Mouse (Mus musculus) midbrain, postnatal 0 days (tissue): Measurements from ENCODE around the gene 1810009A15Rik. TPM values are rescaled to one million over a fixed set of nuclear protein-coding genes. Genes with fewer than 3 reads are reported as not detected.

Source experiments
- ATAC-seq: fragments of 200-750 bp; cut with Nextera tagmentation; 2 replicates; pipeline ENCODE4 v1.8.0; 2017; ENCODE audit warnings: moderate number of reproducible peaks, mild to moderate bottlenecking, moderate TSS enrichment, moderate library complexity; ENCODE audit not compliant: low FRiP score
- DNase-seq: peaks from one replicate; pipeline ENCODE4 v3.0.0-alpha.2; 2015; ENCODE audit warnings: low spot score
- H3K27ac ChIP-seq: fragments of 300-500 bp; sonication (generic); 2 replicates; pipeline ENCODE4 v1.5.1; 2014; ENCODE audit warnings: low read depth, mild to moderate bottlenecking, low read length, mixed read lengths
- H3K27me3 ChIP-seq: fragments of 300-500 bp; sonication (generic); 2 replicates; pipeline ENCODE4 v1.6.1; 2014; ENCODE audit warnings: low read length, control low read depth, mixed read lengths; ENCODE audit not compliant: insufficient read depth
- H3K36me3 ChIP-seq: fragments of 300-500 bp; sonication (generic); 2 replicates; pipeline ENCODE4 v1.6.1; 2014; ENCODE audit warnings: low read length, control low read depth, mixed read lengths; ENCODE audit not compliant: insufficient read depth
- H3K4me1 ChIP-seq: fragments of 300-500 bp; sonication (generic); 2 replicates; pipeline ENCODE4 v1.6.1; 2014; ENCODE audit warnings: mild to moderate bottlenecking, control low read depth, antibody characterized with exemption, low read length, mixed read lengths; ENCODE audit not compliant: insufficient read depth
- H3K4me2 ChIP-seq: fragments of 300-500 bp; sonication (generic); 2 replicates; pipeline ENCODE4 v1.6.1; 2014; ENCODE audit warnings: low read depth, mild to moderate bottlenecking, low read length, mixed read lengths; ENCODE audit not compliant: poor library complexity, severe bottlenecking
- H3K4me3 ChIP-seq: fragments of 300-500 bp; sonication (generic); 2 replicates; pipeline ENCODE4 v1.5.1; 2014; ENCODE audit warnings: low read depth, mild to moderate bottlenecking, low read length, moderate library complexity
- H3K9ac ChIP-seq: fragments of 300-500 bp; sonication (generic); replicated peaks from 2 replicates; pipeline ENCODE4 v1.6.1; 2014; ENCODE audit warnings: mild to moderate bottlenecking, low read length, moderate library complexity, mixed read lengths; ENCODE audit not compliant: poor library complexity, severe bottlenecking
- H3K9me3 ChIP-seq: fragments of 300-500 bp; sonication (generic); 2 replicates; pipeline ENCODE4 v1.6.1; 2016; ENCODE audit warnings: low read length, control low read depth
- CTCF ChIP-seq: IDR thresholded peaks from 2 replicates; pipeline ENCODE4 v1.5.1; 2016; ENCODE audit warnings: antibody characterized with exemption, mild to moderate bottlenecking
- WGBS: fragments of 180-500 bp; shearing (Covaris S2); extraction: QIAGEN DNeasy Blood & Tissue Kit; methylation state at CpG from one replicate; pipeline ENCODE4 v1.1.7; 2014; 5-methylcytosine and 5-hydroxymethylcytosine counted together
- polyA plus RNA-seq: library from polyadenylated mRNA; unstranded; fragments of >200 nt; fragmentation: Nextera tagmentation; extraction: Ambion mirVana; gene quantifications from 2 replicates; pipeline ENCODE4 v1.2.1, GENCODE M21; 2015
- total RNA-seq: library from RNA; depleted of rRNA; stranded (reverse); fragments of >200 nt; gene quantifications from 2 replicates; pipeline ENCODE4 v1.2.3, GENCODE M21; 2014

Gene 1810009A15Rik
- total and polyA plus RNA-seq, 2 experiments from 2014 or later = 23.7 to 29.2 TPM

DNA sequence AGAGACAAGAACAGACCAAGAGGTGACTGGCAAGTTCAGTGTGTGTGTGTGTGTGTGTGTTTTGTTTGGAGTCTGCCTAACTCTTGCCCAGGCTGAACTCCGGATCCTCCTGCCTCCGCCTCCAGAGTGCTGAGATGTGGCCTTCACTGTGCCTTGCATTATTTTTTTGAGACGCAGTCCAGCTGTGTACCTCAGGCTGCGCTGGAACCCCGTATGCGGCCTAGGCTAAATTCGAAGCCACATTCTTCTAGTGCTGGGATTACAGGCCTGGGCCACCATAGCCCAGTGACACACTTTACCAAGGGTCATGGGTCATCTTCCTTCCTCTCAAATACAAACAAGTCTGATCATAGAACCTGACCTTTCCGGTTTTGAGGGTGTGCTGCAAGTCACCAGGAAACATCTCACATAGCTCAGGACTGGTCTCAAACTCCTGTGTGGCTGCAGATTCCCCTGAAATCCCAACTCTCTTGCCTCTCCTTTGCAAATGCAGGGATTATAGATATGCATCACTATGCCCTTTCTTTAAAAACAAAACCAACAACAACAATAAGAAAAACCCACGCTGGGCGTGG lies 16.3 kb upstream of the 1810009A15Rik start:
- TF ChIP-seq CTCF = no peak
- Histone ChIP-seq H3K27ac (no peak overlapping the region), H3K4me1 (no peaks in the 10 kb centered on the region), H3K4me2 (peak overlapping the region; percentile 94), H3K9ac (peak overlapping the region; percentile 94; the same call in 1 of the 2 replicates), H3K36me3 (peaks cover 28% of the 10 kb centered on the region), H3K9me3 (no peaks in the 10 kb centered on the region), H3K27me3 (no peaks in the 10 kb centered on the region), H3K4me3 (peak overlapping the region; percentile 96)
- WGBS = 82% methylated on average over 10 of the region's 10 CpGs
- DNase-seq (no peak), ATAC-seq (no peak)

GRCm38 (mm10) chr19:8875031-8875430 lies 13.6 kb upstream of the 1810009A15Rik start:
- no peak overlapping the region for H3K27ac ChIP-seq
- H3K36me3 ChIP-seq = peaks cover 28% of the 10 kb centered on the region
- H3K9me3 ChIP-seq = no peaks in the 10 kb centered on the region
- H3K27me3 ChIP-seq = no peaks in the 10 kb centered on the region
- no peak for DNase-seq
- H3K4me2 ChIP-seq = no peak overlapping the region
- TF ChIP-seq CTCF = no peak
- no peak for ATAC-seq
- 92% methylated on average over 7 of the region's 7 CpGs for WGBS
- H3K9ac ChIP-seq = no peak overlapping the region
- H3K4me1 ChIP-seq = no peaks in the 10 kb centered on the region
- H3K4me3 ChIP-seq = no peak overlapping the region

GRCm38 (mm10) chr19:8880311-8881033 lies 8.2 kb upstream of the 1810009A15Rik start, which contains the start of gene Uqcc3:
Gene Uqcc3, minus strand, starts transcription at chr19:8880923.
- peak within 1 kb of the TSS; percentile 67 for H3K4me3 ChIP-seq
- peak; percentile 96 for ATAC-seq
- no peaks in the 10 kb centered on the region for H3K27me3 ChIP-seq
- no peaks in the 10 kb centered on the region for H3K4me1 ChIP-seq
- peak within 1 kb of the TSS; percentile 83 for H3K27ac ChIP-seq
- H3K9ac ChIP-seq = peak within 1 kb of the TSS; percentile 79
- TF ChIP-seq CTCF = no peak
- no peaks in the 10 kb centered on the region for H3K9me3 ChIP-seq
- under 1% methylated on average over 42 of the region's 42 CpGs for WGBS
- DNase-seq = peak; percentile 94
- peaks cover 8% of the 10 kb centered on the region; the same call in 1 of the 2 replicates for H3K36me3 ChIP-seq
- peak within 1 kb of the TSS; percentile 74 for H3K4me2 ChIP-seq

DNA sequence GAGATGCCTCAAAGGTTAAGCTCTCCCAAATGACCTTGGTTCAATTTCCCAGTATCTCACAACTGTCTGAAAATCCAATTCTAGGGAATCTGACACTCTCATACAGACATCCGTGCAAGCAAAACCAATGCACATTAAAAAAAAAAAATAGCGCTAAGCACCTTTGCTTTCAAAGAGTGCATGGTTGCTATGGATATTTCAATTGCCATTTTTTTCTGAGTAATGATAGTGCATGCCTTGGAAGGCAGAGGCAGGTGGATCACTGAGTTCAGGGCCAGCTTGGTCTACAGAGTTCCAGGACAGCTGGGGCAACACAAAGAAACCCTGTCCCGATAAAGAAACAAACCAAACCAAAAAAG lies 7.6 kb upstream of the 1810009A15Rik start:
- no peak for ATAC-seq
- Histone ChIP-seq H3K4me2 (peak overlapping the region; percentile 74), H3K9ac (peak overlapping the region; percentile 79), H3K4me1 (no peaks in the 10 kb centered on the region), H3K27ac (no peak overlapping the region), H3K36me3 (0 out of 2 replicates have a peak, but pooled peaks cover 5% of the 10 kb centered on the region), H3K9me3 (no peaks in the 10 kb centered on the region), H3K27me3 (no peaks in the 10 kb centered on the region), H3K4me3 (peak overlapping the region; percentile 67)
- 10% methylated on average over 3 of the region's 3 CpGs for WGBS
- TF ChIP-seq CTCF = no peak
- no peak for DNase-seq

GRCm38 (mm10) chr19:8883616-8884015 lies 5.0 kb upstream of the 1810009A15Rik start, which contains the start of the genes Lbhd1 and Gm49403:
Gene Lbhd1, plus strand, starts transcription at chr19:8883732.
Gene Gm49403, plus strand, starts transcription at chr19:8883930.
- no peak for ATAC-seq
- 69% methylated on average over 3 of the region's 3 CpGs for WGBS
- TF ChIP-seq CTCF = no peak

More at GRCm38 (mm10) chr19:8883616-8884015, 5.0 kb upstream of the 1810009A15Rik start, which contains the start of the genes Lbhd1 and Gm49403:
- no peak within 1 kb of the TSS for H3K4me3 ChIP-seq
- no peaks in the 10 kb centered on the region for H3K36me3 ChIP-seq
- no peaks in the 10 kb centered on the region for H3K9me3 ChIP-seq
- no peak within 1 kb of the TSS for H3K4me2 ChIP-seq
- DNase-seq = no peak
- H3K4me1 ChIP-seq = peaks cover 4% of the 10 kb centered on the region
- no peak within 1 kb of the TSS for H3K9ac ChIP-seq
- H3K27me3 ChIP-seq = no peaks in the 10 kb centered on the region
- no peak within 1 kb of the TSS for H3K27ac ChIP-seq
